ENCODE assay signal across 8 mouse cellular contexts in genomic region chr16:9009361-9010083, GRCm38 (mm10).
DNase-seq lines count a peak whose midpoint lies in the region; ATAC-seq lines count a peak whose summit lies in the region.

No protein-coding gene starts in this region.

- peak; percentile 76 for DNase-seq in WW6 (ENCODE audit: low read depth, low spot score)
- peak; percentile 94 for DNase-seq in cerebellum, postnatal 14 days
- peak; percentile 32 for DNase-seq in gastrocnemius, adult 18-20 months (ENCODE audit: low spot score)
- peak; percentile 88 to 90 for DNase-seq in layer of hippocampus, postnatal 36 days
- DNase-seq in right cerebral cortex, postnatal 36 days (ENCODE audit: low spot score in 2 of 2): peak; percentile 90 to 95

- no peak overlapping the region for H3K4me3 ChIP-seq in hindbrain, embryonic 15.5 days

- H3K9ac ChIP-seq in hindbrain, embryonic 15.5 days: no peak overlapping the region

- WGBS in hindbrain, embryonic 15.5 days: 20% methylated on average over 19 of the region's 19 CpGs

- no peak overlapping the region for H3K4me2 ChIP-seq in hindbrain, embryonic 15.5 days

- H3K36me3 ChIP-seq in hindbrain, embryonic 15.5 days: no peaks in the 10 kb centered on the region

- ATAC-seq in hindbrain, embryonic 15.5 days (ENCODE audit: low FRiP score, low read depth): peak; percentile 91
- peak; percentile 94 for ATAC-seq in megakaryocyte progenitor cell, adult 5-6 weeks (replicated peaks; ENCODE audit: poor library complexity)
- no peak for ATAC-seq in megakaryocyte, adult 5-6 weeks (ENCODE audit: poor library complexity, severe bottlenecking)

- H3K27ac ChIP-seq in hindbrain, embryonic 15.5 days (replicated peaks): no peak overlapping the region

- H3K27me3 ChIP-seq in hindbrain, embryonic 15.5 days: peaks cover 7% of the 10 kb centered on the region; the same call in 1 of the 2 replicates

- H3K9me3 ChIP-seq in hindbrain, embryonic 15.5 days: no peaks in the 10 kb centered on the region

- H3K4me1 ChIP-seq in hindbrain, embryonic 15.5 days (replicated peaks): 0 out of 2 replicates have a peak, but pooled peaks cover 4% of the 10 kb centered on the region

Comparison
In these comparisons a context has a peak if more than half of its experiments do, and no peak if none do; other contexts are left out.
1. DNase-seq: peak in every context shown above with its lines; median percentile 94 in cerebellum, postnatal 14 days; 92 in right cerebral cortex, postnatal 36 days; 89 in layer of hippocampus, postnatal 36 days; 76 in WW6; 32 in gastrocnemius, adult 18-20 months.